Mouse (Mus musculus) left cerebral cortex, adult 11 months (tissue): ENCODE data around the gene Pet117.

Source experiments
- DNase-seq: peaks from one replicate; pipeline ENCODE4 v3.0.0; 2022; ENCODE audit warnings: low spot score

Gene Pet117

DNA sequence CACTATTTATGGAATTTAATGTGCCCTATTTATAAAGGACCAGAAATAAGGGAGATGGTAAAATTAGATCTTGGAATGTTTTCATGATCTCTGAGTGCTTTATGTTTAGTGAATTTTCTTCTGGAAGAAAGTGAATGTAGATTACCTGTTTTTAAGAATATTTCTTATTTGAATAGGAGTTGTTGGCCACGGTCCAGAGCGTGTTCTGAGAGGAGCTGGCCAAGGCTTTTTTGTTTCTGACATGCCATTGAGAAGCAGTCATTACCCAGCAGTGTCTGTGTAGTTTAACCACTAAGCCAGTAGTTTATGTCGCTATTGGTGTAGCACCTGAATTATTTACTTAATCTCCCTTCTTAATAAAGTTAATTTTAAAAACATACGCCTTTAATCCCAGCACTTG lies 12.9 kb downstream of the Pet117 start:
- DNase-seq: no peak

DNA sequence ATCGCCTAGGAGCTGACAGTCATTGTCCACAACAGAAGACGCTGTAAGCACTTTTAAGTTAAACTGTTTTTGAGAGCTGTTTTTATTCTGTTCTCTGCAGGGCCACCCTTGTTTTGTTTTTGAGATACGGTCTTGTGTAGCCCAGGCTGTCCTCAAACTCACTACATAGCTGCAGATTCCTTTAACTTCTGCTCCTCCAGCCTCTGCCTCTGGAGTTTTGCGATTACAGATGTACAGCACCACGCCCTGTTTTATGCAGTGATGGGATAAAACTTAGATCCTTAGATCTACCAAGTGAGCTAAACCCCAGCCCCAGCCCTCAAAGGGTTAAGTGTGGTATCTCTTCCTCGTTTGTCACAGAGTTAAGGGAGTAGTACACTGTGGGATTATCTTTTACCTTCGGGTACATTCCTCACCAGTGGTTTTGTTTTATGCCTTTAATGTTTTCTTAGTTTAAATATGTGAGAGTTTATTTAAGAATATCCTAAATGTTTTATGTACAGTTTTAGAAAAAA lies 13.9 kb downstream of the Pet117 start:
- no peak for DNase-seq

DNA sequence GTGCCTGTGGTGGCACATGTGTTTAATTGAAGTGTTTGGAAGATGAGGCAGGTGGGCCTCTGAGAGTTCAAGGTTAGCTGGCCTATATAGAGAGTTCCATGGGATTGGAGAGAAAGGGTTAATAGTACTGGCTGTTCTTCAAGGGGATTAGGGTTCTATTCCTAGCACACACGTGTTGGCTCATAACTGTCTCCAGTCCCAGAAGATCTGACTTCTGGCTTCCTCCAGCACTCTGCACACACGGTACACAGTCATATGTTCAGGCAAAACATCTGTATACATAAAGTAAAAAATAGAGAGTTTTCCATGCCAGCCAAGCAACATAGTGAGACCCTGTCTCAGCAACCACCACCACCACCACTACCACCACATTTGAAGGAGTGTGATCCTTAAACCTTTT lies 17.5 kb downstream of the Pet117 start:
- DNase-seq: no peak

DNA sequence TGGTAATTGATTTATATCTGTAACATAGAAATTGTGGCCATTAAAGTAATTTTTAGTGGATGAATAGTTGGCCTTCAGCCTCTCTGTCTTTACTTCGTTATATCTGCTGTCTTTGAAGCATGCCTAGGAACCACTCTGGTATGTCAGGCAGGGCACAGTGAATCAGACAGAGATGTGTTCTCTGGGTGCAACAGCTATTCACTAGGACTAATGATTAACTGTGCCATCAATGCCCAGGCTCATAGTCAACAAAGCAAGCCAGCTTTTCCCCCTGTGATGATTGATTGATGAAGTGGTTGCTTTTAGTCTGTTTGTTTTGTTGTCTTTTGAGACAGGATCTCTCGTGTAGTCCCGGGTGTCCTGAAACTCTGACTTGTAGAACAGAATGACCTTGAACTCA lies 19.6 kb downstream of the Pet117 start:
- DNase-seq: no peak

DNA sequence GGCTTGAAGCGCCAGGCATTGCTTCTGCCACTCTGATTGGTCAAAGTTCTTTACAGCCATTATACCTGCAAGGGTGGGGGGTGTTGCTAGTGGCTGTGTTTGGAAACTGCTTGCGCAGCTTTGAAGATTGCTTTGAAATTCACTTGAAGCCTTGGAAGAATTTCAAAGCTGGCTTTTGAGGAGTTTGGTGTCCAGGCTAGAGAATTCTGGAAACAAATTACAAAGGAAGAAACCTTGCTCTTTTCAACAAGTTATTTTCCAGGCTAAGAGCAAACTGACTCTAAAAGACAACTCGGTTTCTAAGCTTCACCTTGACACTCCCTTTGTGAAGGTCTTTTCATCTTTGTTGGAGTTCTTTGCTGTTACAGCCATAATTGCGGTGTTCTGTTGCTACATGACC lies 30.7 kb downstream of the Pet117 start:
- no peak for DNase-seq

DNA sequence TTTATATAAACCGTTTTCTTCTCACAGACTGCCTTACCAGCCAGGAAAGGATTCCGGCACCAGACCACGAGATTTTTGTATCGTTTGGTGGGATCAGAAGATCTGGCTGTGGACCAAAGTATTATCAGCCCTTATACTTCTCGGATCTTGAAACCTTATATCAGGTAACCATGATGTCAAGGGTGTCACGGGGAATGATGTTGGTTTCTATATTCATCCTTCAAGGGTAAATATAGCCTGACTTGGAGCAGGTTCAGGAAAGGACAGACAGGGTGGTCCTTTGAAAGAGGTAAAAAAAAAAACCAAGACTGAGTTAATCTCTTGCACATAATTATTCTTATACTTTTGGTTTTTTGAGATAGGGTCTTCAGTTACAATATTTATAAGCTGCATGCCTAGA lies 31.9 kb downstream of the Pet117 start:
- no peak for DNase-seq

DNA sequence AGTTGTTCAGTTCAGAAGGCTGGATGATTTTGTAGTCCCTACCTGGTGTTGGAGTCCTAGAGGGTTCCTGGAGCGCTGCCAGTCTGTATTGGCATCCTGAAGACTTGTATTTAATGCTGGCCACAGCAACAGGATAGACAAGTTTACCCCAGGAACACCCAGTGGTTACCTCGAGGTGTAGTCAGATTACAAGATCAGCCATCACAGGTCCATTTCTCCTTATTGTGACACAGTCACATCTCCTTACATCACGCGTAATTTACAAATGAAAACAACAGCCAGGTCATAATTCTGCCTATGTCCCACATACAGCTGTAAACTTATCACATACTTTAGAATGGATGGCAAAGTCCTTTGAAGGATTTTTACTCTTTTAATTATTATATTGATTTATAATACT lies 40.2 kb downstream of the Pet117 start:
- no peak for DNase-seq

DNA sequence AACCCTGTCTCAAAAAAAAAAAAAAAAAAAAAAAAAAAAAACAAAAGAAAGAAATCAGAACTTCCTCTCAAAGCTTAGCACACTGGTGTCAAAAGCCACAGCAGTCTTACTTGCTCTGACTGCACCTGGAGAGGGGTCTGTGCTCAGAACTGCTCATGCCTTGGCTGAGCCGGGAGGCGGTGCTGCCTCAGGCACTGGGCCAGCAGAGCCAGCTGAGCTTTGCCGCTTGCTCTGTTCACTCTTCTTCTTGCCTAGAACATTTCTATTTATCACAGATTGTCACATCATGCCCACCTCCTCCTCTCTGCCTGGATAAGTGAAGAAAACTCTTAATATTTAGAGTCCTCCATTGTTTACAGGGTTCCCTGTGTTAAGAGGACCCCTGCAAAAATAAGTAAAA lies 41.8 kb downstream of the Pet117 start:
- no peak for DNase-seq

DNA sequence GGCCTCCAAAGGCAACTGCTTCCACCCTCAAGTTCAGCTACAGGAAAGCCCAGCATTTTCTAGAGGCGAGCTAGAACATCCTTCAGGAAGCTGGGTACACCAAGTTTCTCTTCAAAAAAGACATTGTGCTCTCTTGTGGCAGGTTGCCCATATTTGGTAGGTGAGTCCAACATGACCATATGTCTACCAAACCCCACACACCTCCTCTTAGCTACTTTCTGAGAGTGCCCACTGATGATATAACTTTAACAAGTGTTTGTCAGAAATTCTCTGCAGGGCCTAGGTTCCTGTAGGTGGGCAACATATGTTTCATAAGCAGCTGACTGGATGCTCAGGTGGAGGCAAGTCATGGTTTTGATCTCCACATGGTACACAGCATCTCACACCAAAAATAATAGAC lies 45.9 kb downstream of the Pet117 start:
- DNase-seq: peak; percentile 11

DNA sequence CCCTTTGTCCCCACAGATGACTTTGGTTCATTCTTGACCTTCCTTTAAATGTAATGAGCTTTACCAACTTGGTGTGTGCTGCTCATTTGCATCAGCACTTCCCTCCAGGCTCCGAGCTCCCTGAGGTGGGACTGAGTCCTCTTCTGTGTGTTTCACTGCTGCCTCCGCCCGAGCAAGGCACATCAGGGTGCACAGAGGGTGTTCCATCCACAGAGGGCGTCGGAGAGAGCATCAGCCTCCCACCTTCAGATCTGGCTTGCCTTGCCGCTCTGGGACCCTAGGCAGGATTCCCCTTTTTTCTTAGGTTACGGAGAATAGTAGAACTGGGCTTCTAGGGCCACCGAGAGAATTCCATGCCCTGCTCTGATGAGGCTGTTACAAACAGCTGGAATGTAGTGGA lies 48.1 kb downstream of the Pet117 start:
- no peak for DNase-seq

DNA sequence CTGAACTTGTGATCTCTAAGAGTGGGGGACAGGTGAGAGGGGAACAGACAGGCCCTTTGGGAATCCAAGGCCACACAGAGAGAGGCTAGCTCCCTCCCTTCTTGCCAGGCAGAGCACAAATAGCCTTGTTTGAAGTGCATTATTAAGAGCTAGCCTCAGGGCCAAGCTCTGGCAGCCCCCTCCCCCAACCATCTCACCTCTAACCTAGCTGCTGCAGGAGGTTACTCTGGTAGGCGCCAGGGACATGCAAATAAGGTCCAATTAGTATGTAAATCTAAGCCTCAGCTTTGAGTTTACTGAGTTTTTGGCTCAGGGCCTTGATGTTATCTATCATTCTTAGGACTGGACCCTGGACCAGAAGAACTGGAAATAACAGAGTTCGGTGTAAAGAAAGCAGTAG lies 49.3 kb downstream of the Pet117 start:
- no peak for DNase-seq

DNA sequence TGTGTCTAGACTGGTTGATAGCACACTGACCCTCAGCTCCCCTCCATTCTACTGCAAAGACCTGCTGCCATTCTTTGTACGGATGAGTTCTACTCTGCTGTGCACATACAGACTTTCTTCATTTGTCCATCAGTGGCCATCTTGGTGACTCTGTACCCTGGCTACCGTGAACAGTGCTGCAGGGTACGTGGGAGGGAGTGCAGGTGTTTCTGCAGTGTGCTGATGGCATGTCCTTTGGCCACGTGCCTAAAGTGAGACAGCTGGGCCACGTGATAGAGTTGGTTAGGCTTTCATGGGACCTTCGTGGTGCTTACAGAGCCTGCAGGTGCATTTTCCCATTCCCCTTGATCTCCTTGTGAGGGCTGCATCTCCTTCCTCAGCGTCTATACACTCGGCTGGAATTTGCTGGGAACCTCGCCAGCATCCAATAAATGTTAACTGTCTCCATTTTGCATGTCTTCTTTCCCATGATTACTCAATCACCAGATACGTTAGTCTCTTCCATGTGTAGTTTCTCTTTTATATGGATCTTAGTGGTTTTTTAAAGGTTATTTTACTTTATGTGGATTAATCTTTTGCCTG lies 53.4 kb downstream of the Pet117 start:
- DNase-seq: no peak
